Mouse (Mus musculus) forebrain, embryonic 15.5 days (tissue): ENCODE measurements around the gene Shank3. TPM values are rescaled to one million over a fixed set of nuclear protein-coding genes. Genes with fewer than 3 reads are reported as not detected.

ENCODE experiments used
- ATAC-seq: fragments of 200-750 bp; cut with Nextera tagmentation; replicated peaks from 2 replicates; pipeline ENCODE4 v1.8.0; 2017; ENCODE audit warnings: mild to moderate bottlenecking, moderate TSS enrichment, moderate library complexity
- H3K27ac ChIP-seq: fragments of 300-500 bp; sonication (generic); replicated peaks from 2 replicates; pipeline ENCODE4 v1.5.1; 2015; ENCODE audit warnings: mild to moderate bottlenecking, inconsistent platforms
- H3K27me3 ChIP-seq: fragments of 300-500 bp; sonication (generic); 2 replicates; pipeline ENCODE4 v1.6.1; 2015; ENCODE audit warnings: inconsistent platforms
- H3K36me3 ChIP-seq: fragments of 300-500 bp; sonication (generic); 2 replicates; pipeline ENCODE4 v1.6.1; 2015; ENCODE audit warnings: mild to moderate bottlenecking, inconsistent platforms
- H3K4me1 ChIP-seq: fragments of 300-500 bp; sonication (generic); 2 replicates; pipeline ENCODE4 v1.6.1; 2015; ENCODE audit warnings: inconsistent platforms
- H3K4me2 ChIP-seq: fragments of 300-500 bp; sonication (generic); replicated peaks from 2 replicates; pipeline ENCODE4 v1.6.1; 2015; ENCODE audit warnings: mild to moderate bottlenecking, inconsistent platforms
- H3K4me3 ChIP-seq: fragments of 300-500 bp; sonication (generic); 2 replicates; pipeline ENCODE4 v1.5.1; 2015; ENCODE audit warnings: mild to moderate bottlenecking, inconsistent platforms
- H3K9ac ChIP-seq: fragments of 300-500 bp; sonication (generic); replicated peaks from 2 replicates; pipeline ENCODE4 v1.6.1; 2015; ENCODE audit warnings: mild to moderate bottlenecking, inconsistent platforms
- H3K9me3 ChIP-seq: fragments of 300-500 bp; sonication (generic); 2 replicates; pipeline ENCODE4 v1.6.1; 2016; ENCODE audit warnings: inconsistent platforms
- WGBS: fragments of 180-500 bp; shearing (Covaris S2); methylation state at CpG from one replicate; pipeline ENCODE4 v1.1.7; 2015; ENCODE audit warnings: mixed read lengths; 5-methylcytosine and 5-hydroxymethylcytosine counted together
- polyA plus RNA-seq: library from polyadenylated mRNA; unstranded; fragments of >200 nt; fragmentation: Nextera tagmentation; extraction: Ambion mirVana; gene quantifications from 2 replicates; pipeline ENCODE4 v1.2.1, GENCODE M21; 2015

Gene Shank3
- polyA plus RNA-seq, 1 experiment from 2014 or later = 10.7 TPM

- no peaks in the 10 kb centered on the region for H3K36me3 ChIP-seq
- no peak for ATAC-seq
- no peak overlapping the region for H3K27ac ChIP-seq
- 80% methylated on average over 7 of the region's 7 CpGs for WGBS
- no peak overlapping the region for H3K4me2 ChIP-seq
- peaks cover 11% of the 10 kb centered on the region for H3K27me3 ChIP-seq
- H3K9me3 ChIP-seq = no peaks in the 10 kb centered on the region
- H3K4me3 ChIP-seq = no peak overlapping the region
- no peak overlapping the region for H3K9ac ChIP-seq
- H3K4me1 ChIP-seq = peaks cover 19% of the 10 kb centered on the region
Observed at GRCm38 (mm10) chr15:89527466-89527865, 28.0 kb downstream of the Shank3 start.

- H3K36me3 ChIP-seq = no peaks in the 10 kb centered on the region
- H3K4me2 ChIP-seq = no peak overlapping the region
- ATAC-seq = no peak
- 91% methylated on average over 18 of the region's 18 CpGs for WGBS
- H3K4me3 ChIP-seq = no peak overlapping the region
- H3K27me3 ChIP-seq = peaks cover 5% of the 10 kb centered on the region; the same call in 1 of the 2 replicates
- no peak overlapping the region for H3K27ac ChIP-seq
- H3K9me3 ChIP-seq = no peaks in the 10 kb centered on the region
- H3K9ac ChIP-seq = no peak overlapping the region
- H3K4me1 ChIP-seq = peaks cover 24% of the 10 kb centered on the region
Observed at GRCm38 (mm10) chr15:89528201-89528850, 28.9 kb downstream of the Shank3 start.

GRCm38 (mm10) chr15:89528923-89529322 lies 29.5 kb downstream of the Shank3 start:
- Histone ChIP-seq H3K9ac (no peak overlapping the region), H3K36me3 (no peaks in the 10 kb centered on the region), H3K4me1 (peaks cover 28% of the 10 kb centered on the region), H3K27ac (no peak overlapping the region), H3K4me2 (no peak overlapping the region), H3K27me3 (0 out of 2 replicates have a peak, but pooled peaks cover 4% of the 10 kb centered on the region), H3K9me3 (no peaks in the 10 kb centered on the region), H3K4me3 (no peak overlapping the region)
- 91% methylated on average over 10 of the region's 10 CpGs for WGBS
- ATAC-seq = no peak

DNA sequence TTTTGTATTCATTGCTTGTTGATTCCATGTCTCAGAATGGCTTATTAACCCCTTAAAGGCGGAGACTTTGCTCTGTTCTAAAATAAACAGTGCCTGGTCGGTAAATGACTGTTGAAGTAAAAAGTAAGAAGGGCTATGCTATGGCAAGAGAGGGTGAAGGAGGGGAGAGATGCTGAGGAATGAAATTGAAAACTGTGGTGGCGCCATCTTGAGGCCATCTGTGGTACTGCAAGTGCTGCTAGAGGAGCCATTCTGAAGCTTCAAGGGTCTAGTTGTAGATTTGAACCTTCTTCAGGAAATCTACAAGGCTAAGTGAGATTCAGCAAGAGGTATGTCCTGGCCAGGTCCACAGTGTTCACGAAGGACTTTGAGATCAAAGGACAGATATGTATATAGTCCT lies 30.9 kb downstream of the Shank3 start:
- WGBS = 6% methylated on average over 4 of the region's 4 CpGs
- ATAC-seq = no peak
- no peak overlapping the region for H3K27ac ChIP-seq

GRCm38 (mm10) chr15:89531399-89531798 lies 32.0 kb downstream of the Shank3 start:
- Histone ChIP-seq H3K9ac (no peak overlapping the region), H3K4me1 (peaks cover 25% of the 10 kb centered on the region), H3K27me3 (no peaks in the 10 kb centered on the region), H3K27ac (no peak overlapping the region), H3K4me2 (no peak overlapping the region), H3K36me3 (no peaks in the 10 kb centered on the region), H3K9me3 (no peaks in the 10 kb centered on the region), H3K4me3 (no peak overlapping the region)
- 95% methylated on average over 5 of the region's 5 CpGs for WGBS
- ATAC-seq = no peak

More for the DNA sequence above, 30.9 kb downstream of the Shank3 start:
- H3K4me2 ChIP-seq = no peak overlapping the region
- H3K4me3 ChIP-seq = no peak overlapping the region
- no peak overlapping the region for H3K9ac ChIP-seq
- H3K9me3 ChIP-seq = no peaks in the 10 kb centered on the region
- peaks cover 25% of the 10 kb centered on the region for H3K4me1 ChIP-seq
- no peaks in the 10 kb centered on the region for H3K27me3 ChIP-seq
- H3K36me3 ChIP-seq = no peaks in the 10 kb centered on the region

DNA sequence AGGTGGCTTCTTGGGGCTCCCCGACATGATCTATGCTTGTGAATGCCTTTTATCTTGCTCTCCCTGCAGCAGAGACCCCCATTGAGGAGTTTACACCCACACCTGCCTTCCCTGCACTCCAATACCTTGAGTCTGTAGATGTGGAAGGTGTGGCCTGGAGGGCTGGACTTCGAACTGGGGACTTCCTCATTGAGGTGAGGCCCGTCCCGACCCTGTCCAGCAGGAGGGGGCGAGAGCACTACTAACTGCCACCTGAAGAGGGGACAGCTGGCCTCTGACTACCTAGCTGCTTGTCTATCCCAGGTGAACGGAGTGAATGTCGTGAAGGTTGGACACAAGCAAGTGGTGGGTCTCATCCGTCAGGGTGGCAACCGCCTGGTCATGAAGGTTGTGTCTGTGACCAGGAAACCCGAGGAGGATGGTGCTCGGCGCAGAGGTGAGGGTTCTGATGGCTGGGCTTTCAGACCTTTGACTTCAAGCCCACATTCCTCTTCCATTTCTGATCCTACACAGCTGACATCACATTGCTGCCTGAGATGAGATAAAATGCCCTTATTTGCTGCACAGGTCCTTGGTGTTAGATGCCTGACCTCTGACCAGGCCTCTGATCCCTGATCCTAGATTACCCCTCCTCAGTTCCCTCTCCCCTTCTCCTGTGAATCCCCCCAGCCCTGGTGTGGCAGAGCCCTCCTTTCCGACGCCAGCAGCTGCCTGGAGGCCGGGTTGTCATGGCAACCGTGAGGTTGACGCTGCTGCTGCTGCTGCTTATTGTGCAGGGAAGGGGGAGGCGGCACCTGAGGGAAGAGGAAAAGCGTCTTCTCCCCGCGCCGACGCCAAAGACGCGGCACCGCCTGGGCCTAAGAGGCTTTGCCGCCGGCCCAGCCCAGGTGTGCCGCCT lies 32.9 kb downstream of the Shank3 start:
- H3K4me2 ChIP-seq = peak overlapping the region; percentile 66
- H3K4me3 ChIP-seq = peak overlapping the region; percentile 49
- no peaks in the 10 kb centered on the region for H3K9me3 ChIP-seq
- H3K27ac ChIP-seq = peak overlapping the region; percentile 79
- H3K9ac ChIP-seq = peak overlapping the region; percentile 63
- H3K4me1 ChIP-seq = peaks cover 25% of the 10 kb centered on the region
- peak; percentile 82 for ATAC-seq
- H3K36me3 ChIP-seq = no peaks in the 10 kb centered on the region
- H3K27me3 ChIP-seq = no peaks in the 10 kb centered on the region
- WGBS = 27% methylated on average over 25 of the region's 29 CpGs

GRCm38 (mm10) chr15:89532924-89533842 lies 33.8 kb downstream of the Shank3 start:
- H3K27me3 ChIP-seq = no peaks in the 10 kb centered on the region
- peak overlapping the region; percentile 66 for H3K4me2 ChIP-seq
- H3K27ac ChIP-seq = peak overlapping the region; percentile 79
- H3K9ac ChIP-seq = peak overlapping the region; percentile 63
- peak; percentile 57 for ATAC-seq
- no peaks in the 10 kb centered on the region for H3K36me3 ChIP-seq
- H3K4me1 ChIP-seq = peaks cover 25% of the 10 kb centered on the region
- no peaks in the 10 kb centered on the region for H3K9me3 ChIP-seq
- H3K4me3 ChIP-seq = peak overlapping the region; percentile 49
- 55% methylated on average over 23 of the region's 23 CpGs for WGBS

DNA sequence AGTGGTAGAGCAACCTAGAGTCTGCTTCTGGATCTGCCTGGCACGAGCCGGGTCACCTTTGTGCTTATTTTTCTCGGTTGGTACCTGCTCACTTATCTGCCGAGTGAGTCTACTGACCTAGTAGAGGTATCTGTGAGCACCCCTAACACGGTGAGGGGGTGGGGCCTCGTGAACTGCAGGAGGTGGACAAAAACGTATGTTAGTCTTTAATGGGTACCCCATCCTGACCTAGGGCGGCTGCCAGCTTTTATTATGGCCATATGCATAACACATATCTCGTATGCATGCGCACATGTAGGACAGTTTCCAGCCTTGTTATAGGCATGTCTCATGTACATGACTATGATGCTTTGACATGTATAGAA lies 34.4 kb downstream of the Shank3 start:
- Histone ChIP-seq H3K36me3 (no peaks in the 10 kb centered on the region), H3K27me3 (no peaks in the 10 kb centered on the region), H3K9ac (0 out of 2 replicates have a peak overlapping the region, but pooled peaks have one; percentile 63), H3K4me3 (peak overlapping the region; percentile 49), H3K9me3 (no peaks in the 10 kb centered on the region), H3K4me2 (peak overlapping the region; percentile 66), H3K4me1 (peaks cover 25% of the 10 kb centered on the region), H3K27ac (no peak overlapping the region)
- 85% methylated on average over 10 of the region's 10 CpGs for WGBS
- no peak for ATAC-seq

GRCm38 (mm10) chr15:89544171-89544570 lies 44.7 kb downstream of the Shank3 start:
- Histone ChIP-seq H3K36me3 (no peaks in the 10 kb centered on the region; the same call in 1 of the 2 replicates), H3K9ac (no peak overlapping the region), H3K4me2 (no peak overlapping the region), H3K9me3 (no peaks in the 10 kb centered on the region), H3K27me3 (no peaks in the 10 kb centered on the region), H3K4me1 (peaks cover 19% of the 10 kb centered on the region), H3K27ac (no peak overlapping the region), H3K4me3 (no peak overlapping the region)
- ATAC-seq = no peak
- 86% methylated on average over 7 of the region's 7 CpGs for WGBS

GRCm38 (mm10) chr15:89547321-89547720 lies 47.9 kb downstream of the Shank3 start:
- no peak overlapping the region for H3K9ac ChIP-seq
- H3K27me3 ChIP-seq = no peaks in the 10 kb centered on the region
- ATAC-seq = no peak
- WGBS = 52% methylated on average over 8 of the region's 8 CpGs
- no peaks in the 10 kb centered on the region for H3K9me3 ChIP-seq
- H3K27ac ChIP-seq = no peak overlapping the region
- H3K4me1 ChIP-seq = peaks cover 23% of the 10 kb centered on the region
- H3K4me2 ChIP-seq = peak overlapping the region; percentile 47
- peaks cover 3% of the 10 kb centered on the region; the same call in 1 of the 2 replicates for H3K36me3 ChIP-seq
- peak overlapping the region; percentile 36 for H3K4me3 ChIP-seq

DNA sequence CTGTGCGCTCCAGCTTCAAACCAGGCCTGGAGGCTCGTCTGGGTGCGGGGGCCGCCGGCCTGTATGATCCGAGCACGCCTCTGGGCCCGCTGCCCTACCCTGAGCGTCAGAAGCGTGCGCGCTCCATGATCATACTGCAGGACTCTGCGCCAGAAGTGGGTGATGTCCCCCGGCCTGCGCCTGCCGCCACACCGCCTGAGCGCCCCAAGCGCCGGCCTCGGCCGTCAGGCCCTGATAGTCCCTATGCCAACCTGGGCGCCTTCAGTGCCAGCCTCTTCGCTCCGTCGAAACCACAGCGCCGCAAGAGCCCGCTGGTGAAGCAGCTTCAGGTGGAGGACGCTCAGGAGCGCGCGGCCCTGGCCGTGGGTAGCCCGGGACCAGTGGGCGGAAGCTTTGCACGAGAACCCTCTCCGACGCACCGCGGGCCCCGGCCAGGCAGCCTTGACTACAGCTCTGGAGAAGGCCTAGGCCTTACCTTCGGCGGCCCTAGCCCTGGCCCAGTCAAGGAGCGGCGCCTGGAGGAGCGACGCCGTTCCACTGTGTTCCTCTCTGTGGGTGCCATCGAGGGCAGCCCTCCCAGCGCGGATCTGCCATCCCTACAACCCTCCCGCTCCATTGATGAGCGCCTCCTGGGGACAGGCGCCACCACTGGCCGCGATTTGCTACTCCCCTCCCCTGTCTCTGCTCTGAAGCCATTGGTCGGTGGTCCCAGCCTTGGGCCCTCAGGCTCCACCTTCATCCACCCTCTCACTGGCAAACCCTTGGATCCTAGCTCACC lies 48.6 kb downstream of the Shank3 start:
- H3K4me3 ChIP-seq = peak overlapping the region; percentile 36
- ATAC-seq = peak; percentile 81
- peak overlapping the region; percentile 37 for H3K9ac ChIP-seq
- peak overlapping the region; percentile 56 for H3K27ac ChIP-seq
- H3K4me2 ChIP-seq = peak overlapping the region; percentile 47
- no peaks in the 10 kb centered on the region for H3K9me3 ChIP-seq
- no peaks in the 10 kb centered on the region for H3K27me3 ChIP-seq
- H3K4me1 ChIP-seq = peaks cover 23% of the 10 kb centered on the region
- 11% methylated on average over 58 of the region's 58 CpGs for WGBS
- H3K36me3 ChIP-seq = peaks cover 3% of the 10 kb centered on the region; the same call in 1 of the 2 replicates
